Mouse (Mus musculus): ENCODE data around the gene Uap1. TPM values are rescaled to one million over a fixed set of nuclear protein-coding genes. Genes with fewer than 3 reads are reported as not detected.
A peak's percentile ranks its signal among the peaks of the same experiment; 100 is the strongest.

Gene Uap1
- polyA plus RNA-seq, 2 experiments, result 15.6 to 32.1 TPM

DNA sequence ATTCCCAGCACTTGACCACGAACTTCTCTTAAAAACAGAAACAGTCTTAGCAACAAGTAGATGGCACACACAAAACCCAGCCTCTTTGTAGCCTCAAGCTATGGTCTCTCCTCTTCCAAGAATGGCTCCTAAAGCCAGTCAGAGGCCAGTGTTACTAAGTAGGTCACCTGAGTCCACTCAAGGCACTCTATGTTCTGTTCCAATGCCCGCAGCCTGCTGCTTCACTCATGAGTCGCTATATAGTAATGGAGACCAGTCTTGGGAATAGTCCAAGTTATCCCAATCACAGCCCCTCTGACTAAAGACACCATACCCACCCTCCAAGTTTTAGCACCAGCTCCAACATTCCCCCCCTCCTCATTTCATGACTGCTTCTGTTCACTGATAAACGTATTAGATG is 29.2 kb downstream of the Uap1 start:
- Histone ChIP-seq H3K9me3 (ENCODE audit: control insufficient read depth, low read length) (no peaks in the 10 kb centered on the region), H3K9ac (replicated peaks) (no peak overlapping the region), H3K27me3 (ENCODE audit: control insufficient read depth, insufficient read depth, low read length) (no peaks in the 10 kb centered on the region), H3K4me2 (ENCODE audit: low read depth) (no peak overlapping the region), H3K4me1 (replicated peaks; ENCODE audit: control insufficient read depth in 2 of 2, insufficient read depth in 2 of 2, low read length in 1 of 2) (peaks cover 5 to 19% of the 10 kb centered on the region in 2 experiments), H3K4me3 (ENCODE audit: insufficient read depth in 1 of 2, low read depth in 2 of 2, low read length in 2 of 2) (no peak overlapping the region), H3K27ac (no peak overlapping the region), H3K36me3 (replicated peaks; ENCODE audit: control insufficient read depth, insufficient read depth, low read depth) (peaks cover 13% of the 10 kb centered on the region)
- no peak for TF ChIP-seq CTCF (IDR thresholded peaks at IDR 0.05; ENCODE audit: low read depth)
- no peak for TF ChIP-seq EP300 (IDR thresholded peaks at IDR 0.05; ENCODE audit: low read depth)
- ATAC-seq (ENCODE audit: insufficient read depth) (no peak), DNase-seq (ENCODE audit: low read depth in 3 of 3, low spot score in 3 of 3) (no peak)
- 79% methylated on average over 4 of the region's 4 CpGs for WGBS (ENCODE audit: insufficient replicate concordance)

DNA sequence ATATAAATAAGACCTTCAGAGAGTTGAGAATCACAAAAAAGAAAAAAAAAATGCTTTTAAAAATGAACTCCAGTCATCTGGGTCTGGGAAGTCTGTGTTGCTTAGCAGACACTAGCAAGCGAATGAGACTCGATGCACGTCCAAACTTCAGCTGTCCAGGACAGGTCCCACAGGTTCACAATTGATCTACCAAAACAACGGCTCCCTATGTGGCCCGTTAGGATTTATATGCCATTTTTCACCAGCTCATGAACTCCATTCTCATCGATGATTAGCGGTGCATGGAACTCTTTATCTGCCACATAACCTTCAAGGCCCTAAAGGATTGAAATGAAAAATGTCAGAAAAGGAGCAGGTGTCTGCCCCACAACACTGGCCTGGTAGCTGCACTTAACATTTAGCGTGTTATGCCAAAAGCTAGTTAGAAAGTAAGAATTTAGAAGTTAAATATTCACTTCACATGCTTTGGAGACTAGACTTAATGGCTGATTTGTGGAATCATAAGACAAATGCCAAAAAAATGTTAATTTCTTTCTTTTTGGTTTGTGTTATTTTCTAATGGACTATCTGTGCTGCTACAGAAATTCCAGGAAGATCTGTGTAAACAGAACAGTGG is 32.4 kb downstream of the Uap1 start:
- Histone ChIP-seq H3K9me3 (ENCODE audit: control insufficient read depth, low read length) (no peaks in the 10 kb centered on the region), H3K4me2 (ENCODE audit: low read depth) (no peak overlapping the region), H3K4me3 (ENCODE audit: insufficient read depth in 1 of 2, low read depth in 2 of 2, low read length in 2 of 2) (no peak overlapping the region), H3K36me3 (replicated peaks; ENCODE audit: control insufficient read depth, insufficient read depth, low read depth) (peaks cover 11% of the 10 kb centered on the region), H3K27ac (no peak overlapping the region), H3K4me1 (replicated peaks; ENCODE audit: control insufficient read depth in 2 of 2, insufficient read depth in 2 of 2, low read length in 1 of 2) (peaks cover 0 to 1% of the 10 kb centered on the region in 2 experiments; a peak in 2 of 4 replicates), H3K27me3 (ENCODE audit: control insufficient read depth, insufficient read depth, low read length) (no peaks in the 10 kb centered on the region), H3K9ac (replicated peaks) (no peak overlapping the region)
- WGBS (ENCODE audit: insufficient replicate concordance), result 81% methylated on average over 8 of the region's 8 CpGs
- TF ChIP-seq CTCF (IDR thresholded peaks at IDR 0.05; ENCODE audit: low read depth), result no peak
- TF ChIP-seq EP300 (IDR thresholded peaks at IDR 0.05; ENCODE audit: low read depth), result no peak
- ATAC-seq (ENCODE audit: insufficient read depth), result no peak
- DNase-seq (ENCODE audit: low read depth in 3 of 3, low spot score in 3 of 3), result no peak

DNA sequence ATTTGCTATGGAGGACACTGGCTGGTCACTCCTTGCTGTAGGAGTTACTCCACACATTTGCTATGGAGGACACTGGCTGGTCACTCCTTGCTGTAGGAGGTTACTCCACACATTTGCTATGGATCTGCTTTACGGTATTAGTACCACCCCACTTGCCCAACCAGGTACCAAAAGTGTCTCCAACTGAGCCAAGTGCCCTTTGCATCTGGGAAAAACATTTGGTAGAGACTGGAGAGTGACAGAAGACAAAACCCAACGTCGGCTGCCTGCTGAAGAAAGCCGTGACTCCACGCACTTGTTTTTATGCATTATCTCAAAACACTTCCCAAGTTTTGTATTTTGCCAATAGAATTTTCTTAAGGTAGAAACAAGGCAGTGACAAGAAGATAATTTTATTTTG is 33.1 kb downstream of the Uap1 start:
- no peak overlapping the region for H3K4me2 ChIP-seq (ENCODE audit: low read depth)

DNA sequence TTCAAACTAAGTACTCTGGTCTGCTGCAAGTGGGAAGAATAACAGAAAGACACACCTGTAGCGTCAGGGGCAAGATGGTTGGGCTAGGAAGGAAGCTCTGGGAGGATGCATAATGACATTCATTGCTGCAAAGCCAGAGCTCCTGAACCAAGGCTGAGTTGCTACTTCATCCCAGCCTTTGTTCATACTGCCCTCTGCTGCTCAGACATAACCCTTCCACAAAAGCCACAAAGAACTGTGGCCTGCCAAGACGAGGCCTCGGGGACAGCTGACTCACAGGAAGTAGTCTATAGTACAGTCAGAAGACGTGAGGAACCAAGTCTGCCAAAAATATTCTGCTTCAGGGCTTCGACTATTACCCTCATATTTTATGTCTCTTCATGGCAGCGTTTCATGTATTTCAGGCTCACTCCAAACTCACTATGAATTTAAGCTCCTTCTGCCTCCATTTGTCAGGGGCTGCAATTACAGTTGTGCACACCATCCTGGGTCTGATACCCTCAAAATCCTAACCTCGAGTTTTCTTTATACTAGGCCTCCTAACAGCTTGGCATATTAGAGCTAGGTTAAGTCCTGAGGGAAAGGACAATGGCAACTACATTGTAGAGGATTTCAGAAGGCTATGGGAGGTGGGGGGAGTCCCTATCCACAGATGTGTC is 38.3 kb downstream of the Uap1 start:
- Histone ChIP-seq H3K27me3 (ENCODE audit: control insufficient read depth, insufficient read depth, low read length) (no peaks in the 10 kb centered on the region), H3K9ac (replicated peaks) (no peak overlapping the region), H3K27ac (no peak overlapping the region), H3K4me2 (ENCODE audit: low read depth) (no peak overlapping the region), H3K4me1 (replicated peaks; ENCODE audit: control insufficient read depth in 2 of 2, insufficient read depth in 2 of 2, low read length in 1 of 2) (no peaks in the 10 kb centered on the region), H3K4me3 (ENCODE audit: insufficient read depth in 1 of 2, low read depth in 2 of 2, low read length in 2 of 2) (no peak overlapping the region), H3K36me3 (replicated peaks; ENCODE audit: control insufficient read depth, insufficient read depth, low read depth) (no peaks in the 10 kb centered on the region), H3K9me3 (ENCODE audit: control insufficient read depth, low read length) (no peaks in the 10 kb centered on the region)
- peak; percentile 53 for ATAC-seq (ENCODE audit: insufficient read depth)
- TF ChIP-seq EP300 (IDR thresholded peaks at IDR 0.05; ENCODE audit: low read depth) (no peak), CTCF (IDR thresholded peaks at IDR 0.05; ENCODE audit: low read depth) (peak; percentile 78)
- DNase-seq (ENCODE audit: low read depth in 3 of 3, low spot score in 3 of 3), result peak; percentile 13 to 23 (median 19)
- WGBS (ENCODE audit: insufficient replicate concordance), result 9% methylated on average over 7 of the region's 7 CpGs

More for the DNA sequence above, 33.1 kb downstream of the Uap1 start:
- Histone ChIP-seq H3K9ac (replicated peaks) (no peak overlapping the region), H3K9me3 (ENCODE audit: control insufficient read depth, low read length) (no peaks in the 10 kb centered on the region), H3K4me1 (replicated peaks; ENCODE audit: control insufficient read depth in 2 of 2, insufficient read depth in 2 of 2, low read length in 1 of 2) (no peaks in the 10 kb centered on the region), H3K4me3 (ENCODE audit: insufficient read depth in 1 of 2, low read depth in 2 of 2, low read length in 2 of 2) (no peak overlapping the region), H3K36me3 (replicated peaks; ENCODE audit: control insufficient read depth, insufficient read depth, low read depth) (peaks cover 9% of the 10 kb centered on the region), H3K27ac (no peak overlapping the region), H3K27me3 (ENCODE audit: control insufficient read depth, insufficient read depth, low read length) (no peaks in the 10 kb centered on the region)
- WGBS (ENCODE audit: insufficient replicate concordance), result 86% methylated on average over 5 of the region's 5 CpGs
- ATAC-seq (ENCODE audit: insufficient read depth) (no peak), DNase-seq (ENCODE audit: low read depth in 3 of 3, low spot score in 3 of 3) (no peak)
- no peak for TF ChIP-seq EP300 (IDR thresholded peaks at IDR 0.05; ENCODE audit: low read depth)
- TF ChIP-seq CTCF (IDR thresholded peaks at IDR 0.05; ENCODE audit: low read depth), result no peak

DNA sequence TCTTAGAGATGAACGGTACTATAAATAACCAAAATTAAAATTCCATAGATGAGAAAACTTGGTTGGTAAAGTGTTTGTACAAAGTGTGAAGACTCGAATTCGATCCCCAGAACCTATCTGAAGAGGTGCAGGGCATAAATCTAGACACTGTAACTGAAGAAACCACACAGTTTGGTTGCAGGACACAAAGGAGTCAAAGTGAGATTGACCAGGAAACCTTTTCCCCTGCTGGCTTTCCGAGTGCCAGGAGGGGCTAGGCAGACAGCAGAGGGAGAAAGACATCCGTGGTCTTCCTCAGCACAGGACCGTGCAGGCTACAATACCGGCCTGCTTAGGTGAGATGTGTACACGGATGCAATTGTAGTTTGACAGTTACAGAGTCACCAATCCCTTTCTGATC is 40.5 kb downstream of the Uap1 start:
- no peak overlapping the region for H3K9ac ChIP-seq (replicated peaks)
- no peak overlapping the region for H3K4me3 ChIP-seq (ENCODE audit: insufficient read depth in 1 of 2, low read depth in 2 of 2, low read length in 2 of 2)
- DNase-seq (ENCODE audit: low read depth in 3 of 3, low spot score in 3 of 3) (no peak), ATAC-seq (ENCODE audit: insufficient read depth) (no peak)
- H3K27ac ChIP-seq, result no peak overlapping the region
- no peak overlapping the region for H3K4me2 ChIP-seq (ENCODE audit: low read depth)
- H3K27me3 ChIP-seq (ENCODE audit: control insufficient read depth, insufficient read depth, low read length), result no peaks in the 10 kb centered on the region
- H3K36me3 ChIP-seq (replicated peaks; ENCODE audit: control insufficient read depth, insufficient read depth, low read depth), result no peaks in the 10 kb centered on the region
- 69% methylated on average over 8 of the region's 8 CpGs for WGBS (ENCODE audit: insufficient replicate concordance)
- TF ChIP-seq EP300 (IDR thresholded peaks at IDR 0.05; ENCODE audit: low read depth) (no peak), CTCF (IDR thresholded peaks at IDR 0.05; ENCODE audit: low read depth) (no peak)
- no peaks in the 10 kb centered on the region for H3K9me3 ChIP-seq (ENCODE audit: control insufficient read depth, low read length)
- no peaks in the 10 kb centered on the region for H3K4me1 ChIP-seq (replicated peaks; ENCODE audit: control insufficient read depth in 2 of 2, insufficient read depth in 2 of 2, low read length in 1 of 2)
